Mouse (Mus musculus): Measurements from ENCODE around the gene Trim26.
A peak's percentile ranks its signal among the peaks of the same experiment; 100 is the strongest.
"Not testable (repeated sequence)": the region's sequence is repeated elsewhere in the genome, so short reads cannot be mapped to it uniquely, and the experiment has no call there.

Trim26 gene

GRCm38 (mm10) chr17:36836874-36837647 lies at the start of gene Trim26:
Trim26 (plus strand) TSS chr17:36837134.
- peak; percentile 98 to 99 for DNase-seq (ENCODE audit: low spot score in 2 of 2)

GRCm38 (mm10) chr17:36788351-36788750 lies 48.6 kb upstream of the Trim26 start:
- DNase-seq (ENCODE audit: low spot score in 2 of 2) = no peak

GRCm38 (mm10) chr17:36788801-36789200 lies 48.1 kb upstream of the Trim26 start:
- DNase-seq (ENCODE audit: low spot score in 2 of 2) = peak; percentile 27 to 52

- DNase-seq (ENCODE audit: low spot score in 2 of 2) = no peak
These were observed 37.4 kb upstream of the Trim26 start for GRCm38 (mm10) chr17:36799493-36799892.

GRCm38 (mm10) chr17:36799921-36800462 lies 36.9 kb upstream of the Trim26 start:
- not testable (repeated sequence) for DNase-seq (ENCODE audit: low spot score in 2 of 2)

- no peak for DNase-seq (ENCODE audit: low spot score in 2 of 2)
These were observed 25.1 kb upstream of the Trim26 start, which contains the start of gene H2-M10.6 for GRCm38 (mm10) chr17:36811871-36812270. H2-M10.6 (plus strand) TSS chr17:36812171.

- peak; percentile 33 to 52 for DNase-seq (ENCODE audit: low spot score in 2 of 2)
These were observed 12.9 kb upstream of the Trim26 start for GRCm38 (mm10) chr17:36824005-36824404.

- no peak for DNase-seq (ENCODE audit: low spot score in 2 of 2)
These were observed 11.4 kb upstream of the Trim26 start for GRCm38 (mm10) chr17:36825525-36825924.

- DNase-seq (ENCODE audit: low spot score in 2 of 2) = peak; percentile 75 to 86
These were observed 10.9 kb upstream of the Trim26 start for GRCm38 (mm10) chr17:36826002-36826401.

- DNase-seq (ENCODE audit: low spot score in 2 of 2) = no peak
These were observed 8.4 kb upstream of the Trim26 start for GRCm38 (mm10) chr17:36828488-36828887.

- DNase-seq (ENCODE audit: low spot score in 2 of 2) = no peak
These were observed 6.5 kb upstream of the Trim26 start for GRCm38 (mm10) chr17:36830470-36830869.

GRCm38 (mm10) chr17:36832694-36833093 lies 4.2 kb upstream of the Trim26 start:
- DNase-seq (ENCODE audit: low spot score in 2 of 2) = no peak

- DNase-seq (ENCODE audit: low spot score in 2 of 2) = peak; percentile 37 to 63
These were observed 1.1 kb upstream of the Trim26 start for GRCm38 (mm10) chr17:36835591-36836426.

- no peak for DNase-seq (ENCODE audit: low spot score in 2 of 2)
These were observed 514 bp upstream of the Trim26 start for GRCm38 (mm10) chr17:36836427-36836812.

- DNase-seq (ENCODE audit: low spot score in 2 of 2) = no peak
These were observed 2.1 kb downstream of the Trim26 start for GRCm38 (mm10) chr17:36839001-36839400.

- no peak for DNase-seq (ENCODE audit: low spot score in 2 of 2)
These were observed 3.0 kb downstream of the Trim26 start for GRCm38 (mm10) chr17:36839931-36840330.

GRCm38 (mm10) chr17:36840961-36841445 lies 4.1 kb downstream of the Trim26 start:
- DNase-seq (ENCODE audit: low spot score in 2 of 2) = no peak

- no peak for DNase-seq (ENCODE audit: low spot score in 2 of 2)
These were observed 6.8 kb downstream of the Trim26 start for GRCm38 (mm10) chr17:36843696-36844095.

- no peak for DNase-seq (ENCODE audit: low spot score in 2 of 2)
These were observed 7.4 kb downstream of the Trim26 start for GRCm38 (mm10) chr17:36844286-36844719.

- no peak for DNase-seq (ENCODE audit: low spot score in 2 of 2)
These were observed 7.8 kb downstream of the Trim26 start for GRCm38 (mm10) chr17:36844725-36845124.

- no peak for DNase-seq (ENCODE audit: low spot score in 2 of 2)
These were observed 12.0 kb downstream of the Trim26 start for GRCm38 (mm10) chr17:36848911-36849310.

- no peak for DNase-seq (ENCODE audit: low spot score in 2 of 2)
These were observed 13.1 kb downstream of the Trim26 start for GRCm38 (mm10) chr17:36849992-36850391.

Measured in urinary bladder, postnatal 36 days (tissue).